Mouse (Mus musculus) kidney, embryonic 14.5 days (tissue): ENCODE results near the gene Dmd. TPM values are rescaled to one million over a fixed set of nuclear protein-coding genes. Genes with fewer than 3 reads are reported as not detected.
"Not testable (repeated sequence)": the region's sequence is repeated elsewhere in the genome, so short reads cannot be mapped to it uniquely, and the experiment has no call there.

Source experiments
- ATAC-seq: fragments of 200-750 bp; cut with Nextera tagmentation; 2 replicates; pipeline ENCODE4 v1.8.0; 2017; ENCODE audit warnings: moderate number of reproducible peaks, mild to moderate bottlenecking, moderate TSS enrichment, moderate library complexity; ENCODE audit not compliant: low FRiP score, low TSS enrichment
- H3K27ac ChIP-seq: fragments of 300-500 bp; sonication (generic); 2 replicates; pipeline ENCODE4 v1.5.1; 2014; ENCODE audit warnings: low read depth, mild to moderate bottlenecking, low read length, moderate library complexity, mixed read lengths
- H3K27me3 ChIP-seq: fragments of 300-500 bp; sonication (generic); 2 replicates; pipeline ENCODE4 v1.6.1; 2014; ENCODE audit warnings: mild to moderate bottlenecking, low read length; ENCODE audit not compliant: control insufficient read depth, insufficient read depth
- H3K36me3 ChIP-seq: fragments of 300-500 bp; sonication (generic); 2 replicates; pipeline ENCODE4 v1.6.1; 2014; ENCODE audit warnings: low read length, mixed read lengths; ENCODE audit not compliant: control insufficient read depth, insufficient read depth
- H3K4me1 ChIP-seq: fragments of 300-500 bp; sonication (generic); 2 replicates; pipeline ENCODE4 v1.6.1; 2014; ENCODE audit warnings: low read length, mixed read lengths; ENCODE audit not compliant: control insufficient read depth, insufficient read depth
- H3K4me2 ChIP-seq: fragments of 300-500 bp; sonication (generic); replicated peaks from 2 replicates; pipeline ENCODE4 v1.6.1; 2014; ENCODE audit warnings: low read depth, mild to moderate bottlenecking, low read length
- H3K4me3 ChIP-seq: fragments of 300-500 bp; sonication (generic); 2 replicates; pipeline ENCODE4 v1.5.1; 2014; ENCODE audit warnings: mild to moderate bottlenecking, low read length
- H3K9ac ChIP-seq: fragments of 300-500 bp; sonication (generic); 2 replicates; pipeline ENCODE4 v1.6.1; 2014; ENCODE audit warnings: low read depth, mild to moderate bottlenecking, low read length, moderate library complexity
- H3K9me3 ChIP-seq: fragments of 300-500 bp; sonication (generic); 2 replicates; pipeline ENCODE4 v1.6.1; 2016; ENCODE audit warnings: low read length; ENCODE audit not compliant: control insufficient read depth
- WGBS: fragments of 180-500 bp; shearing (Covaris S2); extraction: QIAGEN DNeasy Blood & Tissue Kit; methylation state at CpG from one replicate; pipeline ENCODE4 v1.1.7; 2014; 5-methylcytosine and 5-hydroxymethylcytosine counted together
- polyA plus RNA-seq: library from polyadenylated mRNA; unstranded; fragments of >200 nt; fragmentation: Nextera tagmentation; extraction: Ambion mirVana; gene quantifications from 2 replicates; pipeline ENCODE4 v1.2.1, GENCODE M21; 2014

Gene Dmd
- polyA plus RNA-seq, 1 experiment from 2014 or later: 29.9 TPM

DNA sequence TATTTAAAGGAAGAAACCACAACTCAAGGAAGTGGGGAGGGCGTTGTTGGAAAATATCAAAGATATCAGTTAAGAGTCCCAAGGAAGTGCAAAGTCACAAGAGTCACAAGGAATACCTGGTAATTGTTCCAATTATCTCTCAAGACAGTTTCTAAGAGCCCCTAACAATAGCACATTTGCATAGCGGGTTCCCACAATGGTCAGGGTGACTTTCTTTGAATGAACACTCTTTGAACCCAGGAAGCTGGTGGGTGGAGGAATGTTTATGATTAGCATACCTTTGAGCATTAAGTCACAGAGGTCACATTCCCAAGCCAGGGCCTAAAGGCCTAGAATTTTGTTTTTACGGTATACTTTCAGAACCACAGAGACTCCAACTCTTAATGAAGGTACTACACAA is 1113.8 kb downstream of the Dmd start:
- WGBS: 91% methylated on average over 3 of the region's 3 CpGs
- not testable (repeated sequence) for H3K27me3 ChIP-seq, ATAC-seq, H3K9me3 ChIP-seq, H3K27ac ChIP-seq, H3K9ac ChIP-seq, H3K36me3 ChIP-seq, H3K4me3 ChIP-seq, H3K4me1 ChIP-seq, H3K4me2 ChIP-seq

- Histone ChIP-seq H3K27me3 (no peaks in the 10 kb centered on the region), H3K9me3 (no peaks in the 10 kb centered on the region), H3K9ac (no peak overlapping the region), H3K36me3 (no peaks in the 10 kb centered on the region), H3K4me2 (no peak overlapping the region), H3K4me1 (no peaks in the 10 kb centered on the region), H3K27ac (no peak overlapping the region), H3K4me3 (no peak overlapping the region)
- WGBS: 67% methylated on average over 2 of the region's 2 CpGs
- ATAC-seq: no peak
Observed at GRCm38 (mm10) chrX:84165872-84166271, 1217.2 kb downstream of the Dmd start.

- Histone ChIP-seq H3K9ac (no peak overlapping the region), H3K27ac (no peak overlapping the region), H3K36me3 (no peaks in the 10 kb centered on the region), H3K9me3 (no peaks in the 10 kb centered on the region), H3K27me3 (no peaks in the 10 kb centered on the region), H3K4me1 (no peaks in the 10 kb centered on the region), H3K4me3 (no peak overlapping the region), H3K4me2 (no peak overlapping the region)
- 65% methylated on average over 2 of the region's 2 CpGs for WGBS
- ATAC-seq: no peak
Observed at GRCm38 (mm10) chrX:84241297-84241859, 1292.7 kb downstream of the Dmd start.

GRCm38 (mm10) chrX:84330593-84330992 is 1381.9 kb downstream of the Dmd start:
- Histone ChIP-seq H3K36me3 (no peaks in the 10 kb centered on the region), H3K4me3 (no peak overlapping the region), H3K27ac (no peak overlapping the region), H3K27me3 (no peaks in the 10 kb centered on the region), H3K4me1 (no peaks in the 10 kb centered on the region), H3K4me2 (no peak overlapping the region), H3K9ac (no peak overlapping the region), H3K9me3 (no peaks in the 10 kb centered on the region)
- no peak for ATAC-seq

DNA sequence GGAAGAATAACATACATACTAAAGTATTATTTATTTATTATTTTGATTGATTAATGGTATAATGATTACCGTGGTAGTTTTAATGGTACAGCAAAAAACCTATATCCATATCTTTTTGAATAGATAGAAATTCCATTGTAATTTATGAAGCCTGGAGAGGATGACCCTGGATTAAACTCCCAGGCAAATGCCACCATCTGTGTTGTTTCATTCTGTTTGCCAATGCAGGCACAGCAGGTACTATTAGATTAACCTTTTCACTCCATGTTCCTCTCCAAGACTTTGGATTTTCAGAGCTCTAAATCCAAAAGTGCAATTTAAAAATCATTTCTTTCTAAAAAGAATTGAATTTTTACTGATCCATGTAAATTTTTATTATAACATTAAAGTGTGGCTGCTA is 1383.5 kb downstream of the Dmd start:
- Histone ChIP-seq H3K9me3 (no peaks in the 10 kb centered on the region), H3K4me1 (no peaks in the 10 kb centered on the region), H3K4me3 (no peak overlapping the region), H3K9ac (no peak overlapping the region), H3K27me3 (no peaks in the 10 kb centered on the region), H3K27ac (no peak overlapping the region), H3K36me3 (no peaks in the 10 kb centered on the region), H3K4me2 (no peak overlapping the region)
- ATAC-seq: no peak
- WGBS: 88% methylated on average over 1 of the region's 1 CpGs

DNA sequence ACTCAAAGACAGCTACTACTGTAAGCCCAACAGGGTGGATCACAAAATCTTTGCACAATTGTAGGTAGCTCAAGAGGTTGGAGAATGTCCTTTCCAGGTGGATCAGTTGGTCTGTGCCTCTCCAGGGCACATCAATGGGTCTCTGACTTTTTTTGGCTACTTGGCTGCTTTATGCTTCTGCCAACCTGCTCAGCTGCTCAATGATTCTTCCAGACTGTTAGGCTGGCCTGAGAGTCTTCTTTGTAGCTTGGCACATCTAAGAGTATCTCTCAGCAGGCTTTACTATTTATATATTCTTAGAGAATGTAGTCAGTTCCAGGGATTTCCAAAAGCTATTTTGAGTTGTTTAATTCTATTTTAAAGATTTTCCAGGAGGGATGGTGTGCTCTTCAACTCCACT is 1416.3 kb downstream of the Dmd start:
- no peak for ATAC-seq
- no peaks in the 10 kb centered on the region for H3K27me3 ChIP-seq
- H3K36me3 ChIP-seq: no peaks in the 10 kb centered on the region
- H3K4me3 ChIP-seq: no peak overlapping the region
- H3K4me2 ChIP-seq: no peak overlapping the region
- H3K4me1 ChIP-seq: no peaks in the 10 kb centered on the region
- H3K9ac ChIP-seq: no peak overlapping the region
- no peaks in the 10 kb centered on the region for H3K9me3 ChIP-seq
- no peak overlapping the region for H3K27ac ChIP-seq

DNA sequence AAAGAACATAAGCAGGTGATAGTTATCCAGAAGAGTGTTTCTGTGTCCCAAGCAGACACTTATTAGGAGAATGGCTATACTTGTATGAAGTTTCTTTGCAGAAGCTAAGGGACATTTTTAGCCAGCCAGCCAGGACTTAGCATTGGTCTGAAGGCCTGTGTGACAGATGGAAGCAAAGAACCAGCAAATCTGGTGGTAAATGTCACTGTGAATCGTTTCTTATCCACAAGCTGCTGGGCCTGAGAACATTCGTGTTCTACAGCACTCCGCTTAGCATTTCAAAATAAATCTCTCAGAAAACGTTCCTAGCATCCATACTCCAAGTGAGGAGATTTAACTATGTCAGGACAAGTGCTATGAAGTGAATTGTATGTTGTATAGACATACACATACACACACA is 1486.9 kb downstream of the Dmd start:
- no peak for ATAC-seq
- no peak overlapping the region for H3K4me3 ChIP-seq
- WGBS: 69% methylated on average over 4 of the region's 4 CpGs
- no peak overlapping the region for H3K27ac ChIP-seq
- no peak overlapping the region for H3K4me2 ChIP-seq
- no peaks in the 10 kb centered on the region for H3K4me1 ChIP-seq
- H3K27me3 ChIP-seq: no peaks in the 10 kb centered on the region
- no peak overlapping the region for H3K9ac ChIP-seq
- no peaks in the 10 kb centered on the region for H3K36me3 ChIP-seq
- H3K9me3 ChIP-seq: no peaks in the 10 kb centered on the region

- 81% methylated on average over 4 of the region's 4 CpGs for WGBS
- Histone ChIP-seq H3K4me3 (no peak overlapping the region), H3K27me3 (no peaks in the 10 kb centered on the region), H3K36me3 (no peaks in the 10 kb centered on the region), H3K4me2 (no peak overlapping the region), H3K4me1 (no peaks in the 10 kb centered on the region), H3K27ac (no peak overlapping the region), H3K9ac (no peak overlapping the region), H3K9me3 (no peaks in the 10 kb centered on the region)
- no peak for ATAC-seq
Observed at GRCm38 (mm10) chrX:84436556-84436955, 1487.9 kb downstream of the Dmd start.

DNA sequence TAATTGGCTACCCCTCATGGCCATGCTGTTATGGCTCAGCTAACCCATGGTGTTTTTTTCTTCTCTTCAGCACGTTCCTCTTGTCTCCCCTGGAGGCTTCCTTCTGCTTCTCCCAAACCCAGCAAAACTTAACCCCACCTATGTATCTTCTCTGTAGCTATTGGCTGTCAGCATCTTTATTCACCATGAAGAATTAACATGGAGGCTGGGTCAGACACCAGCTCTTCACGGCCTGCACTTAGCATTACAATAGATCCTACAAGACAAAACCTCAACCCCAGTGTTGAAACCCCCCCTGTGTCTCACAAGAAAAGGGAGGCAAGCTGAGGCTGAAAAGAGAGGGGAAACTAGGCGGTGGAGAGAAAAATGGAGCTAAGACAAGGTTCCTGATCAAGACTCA is 1494.3 kb downstream of the Dmd start:
- H3K9me3 ChIP-seq: no peaks in the 10 kb centered on the region
- no peak overlapping the region for H3K4me3 ChIP-seq
- H3K36me3 ChIP-seq: no peaks in the 10 kb centered on the region
- H3K4me2 ChIP-seq: no peak overlapping the region
- no peak overlapping the region for H3K9ac ChIP-seq
- H3K27me3 ChIP-seq: no peaks in the 10 kb centered on the region
- ATAC-seq: no peak
- 53% methylated on average over 3 of the region's 3 CpGs for WGBS
- H3K27ac ChIP-seq: no peak overlapping the region
- H3K4me1 ChIP-seq: no peaks in the 10 kb centered on the region

DNA sequence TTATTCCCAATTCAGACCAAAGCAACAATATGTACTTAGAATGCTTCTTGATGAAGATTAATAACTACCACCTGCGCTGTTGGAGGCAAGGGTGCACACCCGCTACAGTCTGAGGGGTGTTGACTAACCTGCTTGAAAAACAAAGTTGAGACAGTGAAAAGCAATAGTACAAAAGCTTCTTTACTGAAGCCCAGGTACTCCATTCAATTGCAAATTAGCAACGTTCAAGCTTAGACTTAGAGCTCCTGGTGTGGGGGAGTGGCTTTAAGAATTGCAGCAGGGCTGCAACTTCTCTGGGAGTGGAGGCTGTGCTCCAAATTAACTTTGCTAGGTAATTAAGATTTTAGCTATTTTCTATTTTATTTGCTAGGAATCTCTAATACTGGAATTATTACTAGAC is 1495.3 kb downstream of the Dmd start:
- 47% methylated on average over 3 of the region's 3 CpGs for WGBS
- Histone ChIP-seq H3K4me2 (no peak overlapping the region), H3K27ac (no peak overlapping the region), H3K4me1 (no peaks in the 10 kb centered on the region), H3K9ac (no peak overlapping the region), H3K27me3 (no peaks in the 10 kb centered on the region), H3K36me3 (no peaks in the 10 kb centered on the region), H3K4me3 (no peak overlapping the region), H3K9me3 (no peaks in the 10 kb centered on the region)
- ATAC-seq: no peak
